Mouse (Mus musculus) myocyte (in vitro differentiated cells): ENCODE measurements around the gene Erbb2.

Source experiments
- CEBPB ChIP-seq: IDR thresholded peaks from 2 replicates; pipeline ENCODE4 v1.6.1; 2011; ENCODE audit warnings: mild to moderate bottlenecking, moderate library complexity; ENCODE audit not compliant: poor library complexity, insufficient read depth, severe bottlenecking
- E2F4 ChIP-seq: IDR thresholded peaks from one replicate; pipeline ENCODE4 v1.6.1; 2011; ENCODE audit warnings: mild to moderate bottlenecking, control low read depth, moderate library complexity; ENCODE audit not compliant: insufficient read depth
- MAX ChIP-seq: IDR thresholded peaks from one replicate; pipeline ENCODE4 v1.6.1; 2011; ENCODE audit warnings: low read depth, mild to moderate bottlenecking, control low read depth
- MYOD1 ChIP-seq, 3 experiments: IDR thresholded peaks; one replicate each; pipeline ENCODE4 v1.6.1; 2011; ENCODE audit warnings: control low read depth in 2 of 3, low read depth in 2 of 3, mild to moderate bottlenecking in 2 of 3, moderate library complexity in 1 of 3; ENCODE audit not compliant: insufficient read length in 2 of 3, control insufficient read depth in 1 of 3
- MYOG ChIP-seq, 3 experiments: IDR thresholded peaks; one replicate each; pipeline ENCODE4 v1.6.1; 2011; ENCODE audit warnings: control low read depth in 2 of 3, low read depth in 2 of 3, mild to moderate bottlenecking in 2 of 3; ENCODE audit not compliant: insufficient read length in 2 of 3, control insufficient read depth in 1 of 3, insufficient read depth in 1 of 3
- POLR2A ChIP-seq: IDR thresholded peaks from one replicate; pipeline ENCODE4 v1.6.1; 2011; ENCODE audit warnings: low read depth, mild to moderate bottlenecking, control low read depth, moderate library complexity; ENCODE audit not compliant: insufficient read length
- POLR2AphosphoS2 ChIP-seq: IDR thresholded peaks from one replicate; pipeline ENCODE4 v1.6.1; 2011; ENCODE audit warnings: low read depth, control low read depth; ENCODE audit not compliant: insufficient read length
- TCF12 ChIP-seq: IDR thresholded peaks from one replicate; pipeline ENCODE4 v1.6.1; 2011; ENCODE audit warnings: mild to moderate bottlenecking, control low read depth; ENCODE audit not compliant: poor library complexity, insufficient read depth, severe bottlenecking

DNA sequence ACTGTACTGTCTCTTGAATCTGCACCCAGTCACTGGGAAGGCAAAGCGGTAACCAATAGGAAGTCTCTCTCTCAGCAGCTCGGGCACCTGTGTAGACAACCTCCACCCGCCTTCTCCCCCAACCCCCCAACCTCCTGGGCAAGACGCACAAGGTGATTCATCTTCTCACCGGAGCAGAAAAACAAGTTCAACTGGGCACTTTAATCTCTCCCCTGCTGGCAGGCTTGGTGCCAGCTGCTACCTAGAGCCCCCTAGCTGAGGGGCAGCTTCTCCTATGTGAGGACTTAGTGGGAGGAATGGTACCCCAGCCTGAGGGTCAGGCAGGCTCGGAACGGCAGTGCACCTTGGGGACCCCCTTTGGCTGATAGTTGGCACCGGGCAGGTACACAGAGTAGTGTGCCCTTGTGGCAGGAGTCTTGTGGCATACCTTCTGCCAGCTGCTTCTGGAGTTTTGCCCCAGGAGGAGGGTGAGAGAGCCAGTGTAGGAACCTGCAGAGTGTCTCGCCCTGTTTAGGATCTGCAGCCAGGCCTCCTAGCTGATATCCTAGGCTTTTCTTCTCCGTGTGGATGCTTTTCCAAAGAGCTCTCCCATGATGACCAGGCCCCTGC lies 6.8 kb downstream of the Erbb2 start:
- TF ChIP-seq MYOD1 (IDR thresholded peaks at IDR 0.05; ENCODE audit: control insufficient read depth in 1 of 3, insufficient read length in 2 of 3, low read depth in 2 of 3) (no peak), TCF12 (no peak), E2F4 (no peak), POLR2A (no peak), POLR2AphosphoS2 (no peak), CEBPB (no peak), MAX (no peak), MYOG (IDR thresholded peaks at IDR 0.05; ENCODE audit: control insufficient read depth in 1 of 3, insufficient read depth in 1 of 3, insufficient read length in 2 of 3, low read depth in 2 of 3) (no peak)
